Mouse (Mus musculus) stomach, embryonic 15.5 days (tissue): Measurements from ENCODE around the gene Lrrc59. TPM values are rescaled to one million over a fixed set of nuclear protein-coding genes. Genes with fewer than 3 reads are reported as not detected.

ENCODE experiments used
- ATAC-seq: fragments of 200-750 bp; cut with Nextera tagmentation; 2 replicates; pipeline ENCODE4 v1.8.0; 2017; ENCODE audit warnings: low read depth, moderate number of reproducible peaks, moderate TSS enrichment; ENCODE audit not compliant: insufficient read depth, low FRiP score
- H3K27ac ChIP-seq: fragments of 300-500 bp; sonication (generic); 2 replicates; pipeline ENCODE4 v1.5.1; 2015; ENCODE audit warnings: mild to moderate bottlenecking, inconsistent platforms
- H3K27me3 ChIP-seq: fragments of 300-500 bp; sonication (generic); replicated peaks from 2 replicates; pipeline ENCODE4 v1.6.1; 2015; ENCODE audit warnings: inconsistent platforms
- H3K36me3 ChIP-seq: fragments of 300-500 bp; sonication (generic); 2 replicates; pipeline ENCODE4 v1.6.1; 2015; ENCODE audit warnings: inconsistent platforms
- H3K4me1 ChIP-seq: fragments of 300-500 bp; sonication (generic); 2 replicates; pipeline ENCODE4 v1.6.1; 2015; ENCODE audit warnings: inconsistent platforms
- H3K4me2 ChIP-seq: fragments of 300-500 bp; sonication (generic); 2 replicates; pipeline ENCODE4 v1.6.1; 2015; ENCODE audit warnings: mild to moderate bottlenecking, inconsistent platforms
- H3K4me3 ChIP-seq: fragments of 300-500 bp; sonication (generic); replicated peaks from 2 replicates; pipeline ENCODE4 v1.5.1; 2015; ENCODE audit warnings: inconsistent platforms
- H3K9ac ChIP-seq: fragments of 300-500 bp; sonication (generic); 2 replicates; pipeline ENCODE4 v1.6.1; 2015; ENCODE audit warnings: inconsistent platforms
- H3K9me3 ChIP-seq: fragments of 300-500 bp; sonication (generic); 2 replicates; pipeline ENCODE4 v1.6.1; 2016; ENCODE audit warnings: inconsistent platforms
- WGBS: fragments of 180-500 bp; shearing (Covaris S2); methylation state at CpG from one replicate; pipeline ENCODE4 v1.1.7; 2015; 5-methylcytosine and 5-hydroxymethylcytosine counted together
- polyA plus RNA-seq: library from polyadenylated mRNA; unstranded; fragments of >200 nt; fragmentation: Nextera tagmentation; extraction: Ambion mirVana; gene quantifications from 2 replicates; pipeline ENCODE4 v1.2.1, GENCODE M21; 2015

Lrrc59 gene
- 223 and 264 TPM in 2 replicates for polyA plus RNA-seq

DNA sequence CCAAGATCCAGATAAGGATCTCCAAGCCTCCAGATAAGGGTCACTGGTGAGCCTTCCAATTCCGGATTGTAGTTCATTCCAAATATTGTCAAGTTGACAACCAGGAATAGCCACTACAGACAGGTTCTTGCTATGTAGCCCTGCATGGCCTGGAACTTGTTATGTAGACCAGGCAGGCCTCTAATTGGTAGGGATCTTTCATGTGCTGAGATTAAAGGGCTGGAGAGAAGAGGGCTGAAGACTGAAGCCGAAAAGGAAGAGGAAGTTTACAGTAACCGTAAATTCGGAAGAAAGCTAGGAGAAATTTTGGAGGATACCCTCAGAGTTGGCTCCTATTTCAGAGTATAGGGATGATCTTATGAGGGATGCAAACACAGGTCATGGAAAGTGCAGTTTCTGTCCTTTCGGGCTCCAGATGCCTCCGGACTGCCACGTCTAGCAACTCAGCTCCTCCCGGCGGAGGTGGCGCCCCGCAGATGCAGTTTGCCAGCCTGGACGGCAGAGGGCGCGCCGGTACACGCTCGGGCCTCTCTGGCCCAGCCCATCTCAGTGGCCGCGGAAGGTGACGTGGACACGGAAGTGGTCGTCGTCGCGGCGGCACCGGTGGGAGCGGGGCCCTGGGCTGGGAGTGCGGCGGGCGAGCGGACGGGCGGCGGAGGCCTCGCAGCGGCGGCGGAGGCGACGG is at the start of gene Lrrc59:
Lrrc59 (plus strand) TSS at position 569 of the 685 bp plus-strand sequence.
- Histone ChIP-seq H3K36me3 (peaks cover 13% of the 10 kb centered on the region), H3K9me3 (no peaks in the 10 kb centered on the region), H3K4me1 (peaks cover 5% of the 10 kb centered on the region; the same call in 1 of the 2 replicates), H3K27me3 (no peaks in the 10 kb centered on the region), H3K27ac (peak within 1 kb of the TSS; percentile 82), H3K9ac (peak within 1 kb of the TSS; percentile 81), H3K4me2 (peak within 1 kb of the TSS; percentile 78), H3K4me3 (peak within 1 kb of the TSS; percentile 99)
- peak; percentile 95 for ATAC-seq
- 3% methylated on average over 40 of the region's 41 CpGs for WGBS

GRCm38 (mm10) chr11:94580111-94580740 is 49.3 kb upstream of the Lrrc59 start:
- no peak overlapping the region for H3K27ac ChIP-seq
- no peaks in the 10 kb centered on the region for H3K27me3 ChIP-seq
- H3K4me1 ChIP-seq, result no peaks in the 10 kb centered on the region
- no peaks in the 10 kb centered on the region for H3K9me3 ChIP-seq
- H3K36me3 ChIP-seq, result peaks cover 2% of the 10 kb centered on the region; the same call in 1 of the 2 replicates
- 82% methylated on average over 5 of the region's 5 CpGs for WGBS
- no peak overlapping the region for H3K4me2 ChIP-seq
- no peak for ATAC-seq
- no peak overlapping the region for H3K4me3 ChIP-seq
- no peak overlapping the region for H3K9ac ChIP-seq

GRCm38 (mm10) chr11:94585091-94585490 is 44.5 kb upstream of the Lrrc59 start:
- Histone ChIP-seq H3K9me3 (no peaks in the 10 kb centered on the region), H3K4me1 (no peaks in the 10 kb centered on the region), H3K36me3 (peaks cover 3% of the 10 kb centered on the region; the same call in 1 of the 2 replicates), H3K27ac (no peak overlapping the region), H3K9ac (no peak overlapping the region), H3K4me3 (no peak overlapping the region), H3K4me2 (no peak overlapping the region), H3K27me3 (no peaks in the 10 kb centered on the region)
- no peak for ATAC-seq
- WGBS, result 90% methylated on average over 9 of the region's 9 CpGs

DNA sequence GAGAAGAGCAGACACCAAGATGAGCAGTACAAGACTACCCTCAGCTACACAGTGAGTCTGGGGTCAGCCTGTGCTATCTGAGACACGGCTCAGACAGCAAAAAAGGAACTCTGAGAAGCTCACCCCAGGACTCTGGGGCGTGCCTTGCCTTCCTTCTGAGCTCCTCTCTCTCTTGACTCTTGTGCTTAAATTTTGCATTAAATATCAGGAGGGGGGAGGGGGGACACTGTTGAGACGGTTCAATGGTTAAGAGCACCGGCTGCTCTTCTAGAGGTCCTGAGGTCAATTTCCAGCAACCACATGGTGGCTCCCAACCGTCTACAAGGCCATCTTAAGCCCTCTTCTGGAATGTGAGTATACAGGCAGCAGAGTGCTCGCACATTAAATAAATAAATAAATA is 42.1 kb upstream of the Lrrc59 start:
- peaks cover 7% of the 10 kb centered on the region for H3K4me1 ChIP-seq
- no peak overlapping the region for H3K9ac ChIP-seq
- no peaks in the 10 kb centered on the region for H3K9me3 ChIP-seq
- ATAC-seq, result no peak
- no peak overlapping the region for H3K4me2 ChIP-seq
- peaks cover 3% of the 10 kb centered on the region; the same call in 1 of the 2 replicates for H3K36me3 ChIP-seq
- no peak overlapping the region for H3K27ac ChIP-seq
- H3K27me3 ChIP-seq, result no peaks in the 10 kb centered on the region
- no peak overlapping the region for H3K4me3 ChIP-seq
- 84% methylated on average over 6 of the region's 6 CpGs for WGBS

GRCm38 (mm10) chr11:94596311-94596852 is 33.2 kb upstream of the Lrrc59 start:
- Histone ChIP-seq H3K36me3 (no peaks in the 10 kb centered on the region), H3K4me3 (no peak overlapping the region), H3K9ac (no peak overlapping the region), H3K27me3 (no peaks in the 10 kb centered on the region), H3K27ac (no peak overlapping the region), H3K4me1 (peaks cover 8% of the 10 kb centered on the region), H3K4me2 (no peak overlapping the region), H3K9me3 (no peaks in the 10 kb centered on the region)
- 63% methylated on average over 7 of the region's 7 CpGs for WGBS
- ATAC-seq, result no peak

DNA sequence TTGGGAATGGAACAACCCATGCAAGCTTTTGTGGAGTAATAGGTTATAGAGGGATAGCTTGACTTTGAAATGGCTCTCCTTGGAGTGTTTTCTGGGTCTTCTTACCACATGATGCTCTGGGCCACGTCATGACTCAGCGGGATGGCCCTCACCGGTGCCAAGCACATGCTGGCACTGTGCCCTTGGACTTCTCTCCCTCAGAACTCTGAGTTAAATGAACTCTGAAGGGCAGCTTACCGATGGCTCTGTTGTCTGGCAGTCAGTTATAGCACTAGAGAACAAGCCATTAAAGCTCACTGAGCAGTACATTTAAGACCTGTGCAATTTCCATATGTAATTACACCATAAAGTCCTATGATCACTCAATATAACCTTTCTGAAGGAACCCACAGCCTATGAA is 32.2 kb upstream of the Lrrc59 start:
- no peaks in the 10 kb centered on the region for H3K9me3 ChIP-seq
- 81% methylated on average over 4 of the region's 4 CpGs for WGBS
- no peaks in the 10 kb centered on the region for H3K36me3 ChIP-seq
- no peak overlapping the region for H3K4me3 ChIP-seq
- H3K27me3 ChIP-seq, result no peaks in the 10 kb centered on the region
- 0 out of 2 replicates have a peak, but pooled peaks cover 6% of the 10 kb centered on the region for H3K4me1 ChIP-seq
- H3K9ac ChIP-seq, result no peak overlapping the region
- H3K27ac ChIP-seq, result no peak overlapping the region
- no peak overlapping the region for H3K4me2 ChIP-seq
- no peak for ATAC-seq

GRCm38 (mm10) chr11:94598437-94599120 is 31.0 kb upstream of the Lrrc59 start:
- H3K27ac ChIP-seq, result no peak overlapping the region
- ATAC-seq, result no peak
- H3K9ac ChIP-seq, result no peak overlapping the region
- H3K27me3 ChIP-seq, result no peaks in the 10 kb centered on the region
- no peak overlapping the region for H3K4me3 ChIP-seq
- H3K4me1 ChIP-seq, result 0 out of 2 replicates have a peak, but pooled peaks cover 6% of the 10 kb centered on the region
- no peaks in the 10 kb centered on the region for H3K9me3 ChIP-seq
- WGBS, result 63% methylated on average over 6 of the region's 6 CpGs
- H3K36me3 ChIP-seq, result no peaks in the 10 kb centered on the region
- no peak overlapping the region for H3K4me2 ChIP-seq

GRCm38 (mm10) chr11:94600447-94600846 is 29.1 kb upstream of the Lrrc59 start:
- Histone ChIP-seq H3K27me3 (no peaks in the 10 kb centered on the region), H3K4me1 (0 out of 2 replicates have a peak, but pooled peaks cover 6% of the 10 kb centered on the region), H3K4me2 (peak overlapping the region; percentile 77), H3K9me3 (no peaks in the 10 kb centered on the region), H3K27ac (no peak overlapping the region), H3K4me3 (no peak overlapping the region), H3K36me3 (no peaks in the 10 kb centered on the region), H3K9ac (no peak overlapping the region)
- no peak for ATAC-seq
- WGBS, result 90% methylated on average over 7 of the region's 7 CpGs

- Histone ChIP-seq H3K27me3 (no peaks in the 10 kb centered on the region), H3K27ac (peak within 1 kb of the TSS; percentile 54), H3K4me2 (peak within 1 kb of the TSS; percentile 77), H3K9ac (peak within 1 kb of the TSS; percentile 13; the same call in 1 of the 2 replicates), H3K36me3 (no peaks in the 10 kb centered on the region), H3K4me3 (peak within 1 kb of the TSS; percentile 55), H3K4me1 (0 out of 2 replicates have a peak, but pooled peaks cover 6% of the 10 kb centered on the region), H3K9me3 (no peaks in the 10 kb centered on the region)
- peak; percentile 85 for ATAC-seq
- 1% methylated on average over 49 of the region's 52 CpGs for WGBS
Observed at GRCm38 (mm10) chr11:94601321-94602281, 28.0 kb upstream of the Lrrc59 start, which contains the start of gene Acsf2. Acsf2 (minus strand) TSS chr11:94601871.

- H3K4me3 ChIP-seq, result peak overlapping the region; percentile 55; the same call in 1 of the 2 replicates
- H3K4me1 ChIP-seq, result 0 out of 2 replicates have a peak, but pooled peaks cover 6% of the 10 kb centered on the region
- H3K27ac ChIP-seq, result no peak overlapping the region
- WGBS, result 67% methylated on average over 11 of the region's 11 CpGs
- H3K36me3 ChIP-seq, result no peaks in the 10 kb centered on the region
- H3K9ac ChIP-seq, result no peak overlapping the region
- H3K4me2 ChIP-seq, result peak overlapping the region; percentile 77; the same call in 1 of the 2 replicates
- no peaks in the 10 kb centered on the region for H3K9me3 ChIP-seq
- H3K27me3 ChIP-seq, result no peaks in the 10 kb centered on the region
- no peak for ATAC-seq
Observed at GRCm38 (mm10) chr11:94602356-94602955, 27.1 kb upstream of the Lrrc59 start.
